15 mouse cellular contexts compared by ENCODE assay signal in the genomic region with DNA sequence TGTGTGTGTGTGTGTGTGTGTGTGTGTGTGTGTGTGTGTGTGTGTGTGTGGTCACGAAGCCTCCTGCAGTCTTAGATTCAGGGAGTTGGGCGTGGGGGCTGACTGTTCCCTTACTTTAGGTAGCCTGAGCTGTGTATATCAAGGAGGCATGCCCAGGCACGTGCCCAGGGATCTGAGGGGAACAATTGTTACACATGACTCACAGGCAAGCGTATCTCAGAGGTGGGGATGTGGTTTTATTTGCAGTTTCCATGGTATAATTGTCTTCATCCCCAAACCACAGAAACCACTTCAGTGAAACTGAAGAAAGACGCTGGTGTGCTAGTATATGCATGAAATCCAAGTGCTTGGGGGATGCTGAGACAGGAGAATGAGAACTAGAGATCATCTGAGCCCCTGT.
DNase-seq lines count a peak whose midpoint lies in the region; ATAC-seq and TF ChIP-seq lines count a peak whose summit lies in the region.
"Had no signal": no experiment of that assay in that cellular context is flagged by ENCODE, and none has a peak within 500 bp of the region (broad histone marks: within the 10 kb centered on the region; RNA-seq: fewer than 3 reads in every experiment).

No protein-coding gene starts in this region.

- H3K9me3 ChIP-seq in midbrain, embryonic 10.5 days (replicated peaks): no peaks in the 10 kb centered on the region
- H3K9me3 ChIP-seq in midbrain, embryonic 16.5 days (replicated peaks; ENCODE audit: control insufficient read depth, low read length, poor library complexity, severe bottlenecking): no peaks in the 10 kb centered on the region
- H3K9me3 ChIP-seq: hindbrain, embryonic 12.5 days; limb, embryonic 15.5 days; lung, embryonic 15.5 days; midbrain, embryonic 12.5 days had no signal

- peak overlapping the region; percentile 28; the same call in 1 of the 2 replicates for H3K27ac ChIP-seq in midbrain, embryonic 10.5 days (replicated peaks)
- no peak overlapping the region for H3K27ac ChIP-seq in midbrain, embryonic 16.5 days (ENCODE audit: low read length)
- H3K27ac ChIP-seq in kidney, adult 2 months (ENCODE audit: insufficient read depth, low read depth, low read length): no peak overlapping the region
- H3K27ac ChIP-seq: hindbrain, embryonic 12.5 days; limb, embryonic 15.5 days; lung, embryonic 15.5 days; midbrain, embryonic 12.5 days had no signal

- no peak overlapping the region for H3K4me3 ChIP-seq in midbrain, embryonic 10.5 days
- H3K4me3 ChIP-seq in midbrain, embryonic 16.5 days (ENCODE audit: low read depth, low read length): no peak overlapping the region
- H3K4me3 ChIP-seq in kidney, adult 2 months (ENCODE audit: insufficient read depth, low read depth, low read length): no peak overlapping the region
- H3K4me3 ChIP-seq: hindbrain, embryonic 12.5 days; limb, embryonic 15.5 days; lung, embryonic 15.5 days; midbrain, embryonic 12.5 days had no signal

- in situ Hi-C loops in Patski (cut with MboI; ENCODE audit: low pct_unique_long_range_greater_than_20kb): loop anchor here (25.0 kb wide), 1 partner anchor 268 kb away; no protein-coding TSS in a partner anchor

- no peak for ATAC-seq in midbrain, embryonic 16.5 days
- ATAC-seq in Patski: peak; percentile 63
- ATAC-seq: forebrain, embryonic 14.5 days had no signal

- POLR2A ChIA-PET in Patski (lab: Charles Lee): no interaction called here

- 73% methylated on average over 5 of the region's 5 CpGs for WGBS in midbrain, embryonic 10.5 days
- WGBS in midbrain, embryonic 16.5 days: 59% methylated on average over 5 of the region's 5 CpGs
- 64% methylated on average over 5 of the region's 5 CpGs for WGBS in kidney, adult 2 months

- TF ChIP-seq POLR2A in kidney, adult 2 months (IDR thresholded peaks at IDR 0.05; ENCODE audit: low read depth, low read length): no peak

- no peak for DNase-seq in midbrain, embryonic 10.5 days (ENCODE audit: low spot score)
- DNase-seq in 3T3-L1 (ENCODE audit: low read depth, low spot score): peak; percentile 83
- DNase-seq in Patski (ENCODE audit: low read depth, low spot score): peak; percentile 58
- DNase-seq in right cerebral cortex, postnatal 14 days: peak; percentile 19
- DNase-seq in embryo, embryonic 10.5 days (ENCODE audit: low spot score): no peak
- no peak for DNase-seq in kidney, adult 2 months
- DNase-seq in gastrocnemius, postnatal 14 days: no peak
- DNase-seq: cerebellum, adult 2 months; kidney, adult 9 months had no signal

- no peaks in the 10 kb centered on the region for H3K27me3 ChIP-seq in midbrain, embryonic 10.5 days (ENCODE audit: low read depth, poor library complexity, severe bottlenecking)
- H3K27me3 ChIP-seq in midbrain, embryonic 16.5 days (ENCODE audit: control insufficient read depth, insufficient read depth, low read depth, low read length): no peaks in the 10 kb centered on the region
- H3K27me3 ChIP-seq in Patski: no peaks in the 10 kb centered on the region
- H3K27me3 ChIP-seq in kidney, adult 2 months (replicated peaks; ENCODE audit: control insufficient read depth, insufficient read depth, low read length): no peaks in the 10 kb centered on the region
- H3K27me3 ChIP-seq: hindbrain, embryonic 12.5 days; limb, embryonic 15.5 days; lung, embryonic 15.5 days had no signal

- peaks cover 24% of the 10 kb centered on the region for H3K4me1 ChIP-seq in midbrain, embryonic 10.5 days
- H3K4me1 ChIP-seq in midbrain, embryonic 16.5 days (ENCODE audit: control insufficient read depth, insufficient read depth, low read length): peaks cover 9% of the 10 kb centered on the region
- no peaks in the 10 kb centered on the region for H3K4me1 ChIP-seq in kidney, adult 2 months (ENCODE audit: control insufficient read depth, insufficient read depth, low read length)
- H3K4me1 ChIP-seq: limb, embryonic 15.5 days; lung, embryonic 15.5 days had no signal

- CTCF ChIA-PET in Patski (lab: Charles Lee): no interaction called here

- H3K9ac ChIP-seq in midbrain, embryonic 16.5 days (ENCODE audit: low read depth, low read length): no peak overlapping the region
- H3K9ac ChIP-seq: hindbrain, embryonic 12.5 days; limb, embryonic 15.5 days; lung, embryonic 15.5 days; midbrain, embryonic 12.5 days had no signal

- H3K36me3 ChIP-seq in midbrain, embryonic 10.5 days: no peaks in the 10 kb centered on the region
- H3K36me3 ChIP-seq in midbrain, embryonic 16.5 days (ENCODE audit: control insufficient read depth, insufficient read depth, low read length): no peaks in the 10 kb centered on the region
- no peaks in the 10 kb centered on the region for H3K36me3 ChIP-seq in kidney, adult 2 months (ENCODE audit: control insufficient read depth, insufficient read depth, low read length)
- H3K36me3 ChIP-seq: hindbrain, embryonic 12.5 days; limb, embryonic 15.5 days; lung, embryonic 15.5 days; midbrain, embryonic 12.5 days had no signal

- TF ChIP-seq CTCF in Patski (IDR thresholded peaks at IDR 0.05): no peak
- TF ChIP-seq CTCF in kidney, adult 2 months (conservative IDR thresholded peaks at IDR 0.05; ENCODE audit: insufficient read depth, insufficient read length, low read depth, low read length): no peak

- no peak overlapping the region for H3K4me2 ChIP-seq in midbrain, embryonic 16.5 days (ENCODE audit: low read length)
- H3K4me2 ChIP-seq: hindbrain, embryonic 12.5 days; limb, embryonic 15.5 days; lung, embryonic 15.5 days; midbrain, embryonic 12.5 days had no signal

- intact Hi-C loops in gastrocnemius, postnatal 14 days (cut with DNase I; ENCODE audit: low total_unique reads): no loop called here

Comparison
In these comparisons a context has a peak if more than half of its experiments do, and no peak if none do; other contexts are left out.
1. DNase-seq: peak in 3T3-L1 (single experiment), Patski (single experiment) and right cerebral cortex, postnatal 14 days (single experiment); none in midbrain, embryonic 10.5 days (single experiment), embryo, embryonic 10.5 days (single experiment), kidney, adult 2 months (single experiment) and gastrocnemius, postnatal 14 days (single experiment).